Mouse (Mus musculus) CD4-positive, CD25-positive, alpha-beta regulatory T cell (primary cell): ENCODE measurements around the gene Emc3. TPM values are rescaled to one million over a fixed set of nuclear protein-coding genes. Genes with fewer than 3 reads are reported as not detected.

Experiments
- polyA plus RNA-seq: library from polyadenylated mRNA; unstranded; fragments of 100-300 nt; shearing (Covaris generic); gene quantifications from one replicate; pipeline ENCODE4 v1.2.1, GENCODE M21; 2017

Emc3 gene
- 94.3 TPM for polyA plus RNA-seq

GRCm38 (mm10) chr6:113530932-113531839 is at the start of gene Emc3, which contains the start of gene Fancd2:
Gene Emc3, minus strand, starts transcription at chr6:113531652.
Gene Fancd2, plus strand, starts transcription at chr6:113531682.

GRCm38 (mm10) chr6:113501388-113502084 is 29.9 kb downstream of the Emc3 start, which contains the start of gene Prrt3:
Gene Prrt3, minus strand, starts transcription at chr6:113501931.

DNA sequence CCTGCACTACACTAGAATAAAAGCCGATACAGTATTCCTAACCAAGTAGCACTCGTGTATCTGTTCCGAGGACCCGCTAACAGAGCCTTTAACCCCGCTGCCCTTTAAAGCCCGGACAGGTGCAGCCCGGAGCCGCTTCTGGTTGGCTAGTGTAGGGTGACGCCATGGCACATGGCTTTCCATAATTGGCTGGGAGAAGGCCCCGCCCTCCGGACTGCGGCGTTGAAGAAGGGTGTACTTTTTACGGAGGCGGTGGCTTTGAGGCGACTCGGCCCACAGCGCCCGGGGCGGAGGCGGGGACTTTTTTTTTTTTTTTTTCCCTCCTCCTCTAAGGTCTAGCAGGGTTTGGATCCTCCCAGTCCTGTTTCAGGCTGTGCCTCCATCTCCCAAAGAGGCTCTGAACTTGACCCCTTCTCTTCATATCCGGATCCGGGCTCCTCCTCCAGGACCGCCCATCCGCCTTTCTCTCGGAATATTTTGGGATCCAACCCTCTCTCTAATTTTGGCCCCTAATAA is 48.3 kb downstream of the Emc3 start, which contains the start of gene Creld1:
Gene Creld1 (plus strand): TSS at position 198 of the 516 bp plus-strand sequence.

GRCm38 (mm10) chr6:113471297-113471936 is 60.0 kb downstream of the Emc3 start, which contains the start of gene Il17rc:
Gene Il17rc, plus strand, starts transcription at chr6:113471427.

Other genes starting within 250 kb of the Emc3 start
- not detected for gene Cpne9, start 249.3 kb downstream of the Emc3 start, polyA plus RNA-seq
- gene Brpf1, start 224.5 kb downstream of the Emc3 start, polyA plus RNA-seq: 53.3 TPM
- gene Ogg1, start 204.7 kb downstream of the Emc3 start, polyA plus RNA-seq: 13.0 TPM
- 3.5 TPM for gene Camk1, start 187.7 kb downstream of the Emc3 start, polyA plus RNA-seq
- 59.9 TPM for gene Tada3, start 153.8 kb downstream of the Emc3 start, polyA plus RNA-seq
- 533 TPM for gene Arpc4, start 153.5 kb downstream of the Emc3 start, polyA plus RNA-seq
- 18.7 TPM for gene Ttll3, start 142.4 kb downstream of the Emc3 start, polyA plus RNA-seq
- gene Rpusd3, start 112.3 kb downstream of the Emc3 start, polyA plus RNA-seq: 12.6 TPM
- gene Cidec, start 95.9 kb downstream of the Emc3 start, polyA plus RNA-seq: not detected
- gene Jagn1, start 89.1 kb downstream of the Emc3 start, polyA plus RNA-seq: 48.4 TPM
- 0.23 TPM for gene Il17re, start 73.2 kb downstream of the Emc3 start, polyA plus RNA-seq
- gene Il17rc, start 60.2 kb downstream of the Emc3 start, polyA plus RNA-seq: 0.36 TPM
- gene Creld1, start 48.4 kb downstream of the Emc3 start, polyA plus RNA-seq: 10.2 TPM
- gene Prrt3, start 29.7 kb downstream of the Emc3 start, polyA plus RNA-seq: 0.41 TPM
- gene Fancd2, start within 50 bp of the Emc3 start, polyA plus RNA-seq: 2.1 TPM
- gene Fancd2os, start 69.1 kb upstream of the Emc3 start, polyA plus RNA-seq: not detected
- 235 TPM for gene Brk1, start 73.1 kb upstream of the Emc3 start, polyA plus RNA-seq
- 33.2 TPM for gene Vhl, start 92.3 kb upstream of the Emc3 start, polyA plus RNA-seq
- 58.7 TPM for gene Irak2, start 106.8 kb upstream of the Emc3 start, polyA plus RNA-seq
- 6.7 TPM for gene Tatdn2, start 165.4 kb upstream of the Emc3 start, polyA plus RNA-seq
- 0.73 TPM for gene Ghrl, start 188.2 kb upstream of the Emc3 start, polyA plus RNA-seq
- gene Sec13, start 209.1 kb upstream of the Emc3 start, polyA plus RNA-seq: 186 TPM